Mouse (Mus musculus) limb, embryonic 14.5 days (tissue): ENCODE data around the gene H2al1h. TPM values are rescaled to one million over a fixed set of nuclear protein-coding genes. Genes with fewer than 3 reads are reported as not detected.

Experiments used
- ATAC-seq: fragments of 200-750 bp; cut with Nextera tagmentation; 2 replicates; pipeline ENCODE4 v1.8.0; 2017; ENCODE audit warnings: low read depth, moderate number of reproducible peaks, moderate TSS enrichment; ENCODE audit not compliant: low FRiP score
- DNase-seq: peaks from one replicate; pipeline ENCODE4 v3.0.0-alpha.2; 2015; ENCODE audit warnings: low spot score
- H3K27ac ChIP-seq: fragments of 300-500 bp; sonication (generic); replicated peaks from 2 replicates; pipeline ENCODE4 v1.5.1; 2014; ENCODE audit warnings: low read depth, mild to moderate bottlenecking, low read length, moderate library complexity, mixed read lengths
- H3K27me3 ChIP-seq: fragments of 300-500 bp; sonication (generic); 2 replicates; pipeline ENCODE4 v1.6.1; 2014; ENCODE audit warnings: low read length, mixed read lengths; ENCODE audit not compliant: control insufficient read depth, insufficient read depth
- H3K36me3 ChIP-seq: fragments of 300-500 bp; sonication (generic); 2 replicates; pipeline ENCODE4 v1.6.1; 2014; ENCODE audit warnings: mild to moderate bottlenecking, low read length, moderate library complexity, mixed read lengths; ENCODE audit not compliant: control insufficient read depth, insufficient read depth
- H3K4me1 ChIP-seq: fragments of 300-500 bp; sonication (generic); 2 replicates; pipeline ENCODE4 v1.6.1; 2014; ENCODE audit warnings: antibody characterized with exemption, low read length, mixed read lengths; ENCODE audit not compliant: control insufficient read depth, insufficient read depth
- H3K4me2 ChIP-seq: fragments of 300-500 bp; sonication (generic); replicated peaks from 2 replicates; pipeline ENCODE4 v1.6.1; 2014; ENCODE audit warnings: low read depth, mild to moderate bottlenecking, low read length, moderate library complexity; ENCODE audit not compliant: severe bottlenecking
- H3K4me3 ChIP-seq: fragments of 300-500 bp; sonication (generic); replicated peaks from 2 replicates; pipeline ENCODE4 v1.5.1; 2014; ENCODE audit warnings: low read length
- H3K9ac ChIP-seq: fragments of 300-500 bp; sonication (generic); 2 replicates; pipeline ENCODE4 v1.6.1; 2014; ENCODE audit warnings: mild to moderate bottlenecking, low read depth, low read length, moderate library complexity; ENCODE audit not compliant: severe bottlenecking
- H3K9me3 ChIP-seq: fragments of 300-500 bp; sonication (generic); 2 replicates; pipeline ENCODE4 v1.6.1; 2016; ENCODE audit warnings: low read length; ENCODE audit not compliant: control insufficient read depth
- POLR2A ChIP-seq: fragments of 200-500 bp; IDR thresholded peaks from 2 replicates; pipeline ENCODE4 v1.8.0; 2012; ENCODE audit warnings: inconsistent platforms, mild to moderate bottlenecking, moderate library complexity, borderline replicate concordance; ENCODE audit not compliant: insufficient read depth, insufficient read length; ENCODE audit errors: extremely low read depth
- WGBS: fragments of 180-500 bp; shearing (Covaris S2); extraction: QIAGEN DNeasy Blood & Tissue Kit; methylation state at CpG from one replicate; pipeline ENCODE4 v1.1.7; 2014; 5-methylcytosine and 5-hydroxymethylcytosine counted together
- polyA plus RNA-seq, 2 experiments: library from polyadenylated mRNA; depleted of rRNA in 1 of 2; stranded (reverse) in 1 of 2; unstranded in 1 of 2; fragments of >200 nt; fragmentation: Nextera tagmentation in 1 of 2; extraction: Ambion mirVana in 1 of 2; gene quantifications; 2 replicates each; pipeline versions ENCODE4 v1.2.1 to v1.2.3; 2012 to 2014

The H2al1h gene
- polyA plus RNA-seq, 2 experiments, result not detected

GRCm38 (mm10) chrX:11345762-11346161, 24.5 kb downstream of the H2al1h start:
- H3K9ac ChIP-seq, result no peak overlapping the region
- no peak for TF ChIP-seq POLR2A
- H3K36me3 ChIP-seq, result no peaks in the 10 kb centered on the region
- peaks cover 8% of the 10 kb centered on the region for H3K4me1 ChIP-seq
- DNase-seq (peak; percentile 71), ATAC-seq (peak; percentile 57)
- 38% methylated on average over 9 of the region's 9 CpGs for WGBS
- H3K9me3 ChIP-seq, result no peaks in the 10 kb centered on the region
- H3K4me2 ChIP-seq, result peak overlapping the region; percentile 28
- H3K27ac ChIP-seq, result 0 out of 2 replicates have a peak overlapping the region, but pooled peaks have one; percentile 19
- H3K27me3 ChIP-seq, result no peaks in the 10 kb centered on the region
- H3K4me3 ChIP-seq, result no peak overlapping the region

GRCm38 (mm10) chrX:11346756-11347155, 25.5 kb downstream of the H2al1h start:
- no peak for DNase-seq
- Histone ChIP-seq H3K9me3 (no peaks in the 10 kb centered on the region), H3K36me3 (no peaks in the 10 kb centered on the region), H3K4me1 (peaks cover 8% of the 10 kb centered on the region), H3K9ac (no peak overlapping the region), H3K4me3 (no peak overlapping the region), H3K27ac (no peak overlapping the region), H3K4me2 (no peak overlapping the region), H3K27me3 (no peaks in the 10 kb centered on the region)
- WGBS, result 81% methylated on average over 3 of the region's 3 CpGs
- no peak for TF ChIP-seq POLR2A
- no peak for ATAC-seq

DNA sequence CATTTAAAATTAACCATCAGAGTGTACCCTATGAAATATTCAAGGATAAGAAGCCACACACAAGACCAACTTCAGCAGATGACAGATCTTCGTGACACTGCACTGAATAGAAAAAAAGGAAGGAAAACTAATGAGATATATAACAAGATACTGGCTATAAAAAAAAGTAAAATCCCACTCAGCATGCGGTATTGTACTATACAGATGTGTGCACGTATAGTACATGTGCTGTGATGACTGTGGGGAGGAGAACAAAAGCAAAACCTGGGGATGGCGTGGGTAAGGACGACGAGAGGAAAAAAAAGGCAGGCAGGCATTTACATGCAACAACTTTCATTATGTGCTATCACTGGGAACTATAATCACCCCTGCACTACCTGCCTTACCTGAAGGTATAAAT, 39.5 kb downstream of the H2al1h start:
- H3K27ac ChIP-seq, result no peak overlapping the region
- TF ChIP-seq POLR2A, result no peak
- ATAC-seq, result no peak
- H3K4me1 ChIP-seq, result no peaks in the 10 kb centered on the region
- 74% methylated on average over 6 of the region's 6 CpGs for WGBS
- DNase-seq, result no peak
- no peaks in the 10 kb centered on the region for H3K36me3 ChIP-seq
- no peaks in the 10 kb centered on the region for H3K9me3 ChIP-seq
- no peak overlapping the region for H3K9ac ChIP-seq
- no peak overlapping the region for H3K4me2 ChIP-seq
- H3K4me3 ChIP-seq, result no peak overlapping the region
- H3K27me3 ChIP-seq, result no peaks in the 10 kb centered on the region

DNA sequence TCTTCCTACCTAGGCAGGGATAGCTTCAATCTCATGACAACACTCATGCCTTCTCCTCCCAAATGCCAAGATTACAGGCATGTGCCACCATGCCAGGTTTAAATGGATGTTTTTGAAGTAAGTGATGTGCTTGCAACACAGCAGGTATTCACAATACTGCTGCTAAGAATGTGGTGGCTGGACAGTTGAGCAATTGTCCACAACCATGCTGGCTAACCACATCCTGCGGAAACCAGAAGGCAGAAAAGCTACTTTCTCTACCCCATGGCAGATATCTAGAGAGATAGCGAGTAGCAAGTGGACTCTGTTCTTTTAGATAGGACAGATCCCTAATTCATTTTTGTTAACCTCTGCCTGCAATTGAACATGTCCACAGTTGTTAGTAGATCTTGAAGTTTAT, 40.0 kb downstream of the H2al1h start:
- Histone ChIP-seq H3K4me2 (no peak overlapping the region), H3K27me3 (no peaks in the 10 kb centered on the region), H3K4me1 (no peaks in the 10 kb centered on the region), H3K27ac (no peak overlapping the region), H3K9me3 (no peaks in the 10 kb centered on the region), H3K9ac (no peak overlapping the region), H3K4me3 (no peak overlapping the region), H3K36me3 (no peaks in the 10 kb centered on the region)
- TF ChIP-seq POLR2A, result no peak
- WGBS, result 88% methylated on average over 2 of the region's 2 CpGs
- DNase-seq (no peak), ATAC-seq (no peak)

GRCm38 (mm10) chrX:11363890-11364289, 42.6 kb downstream of the H2al1h start:
- ATAC-seq (no peak), DNase-seq (no peak)
- no peak overlapping the region for H3K27ac ChIP-seq
- no peaks in the 10 kb centered on the region for H3K4me1 ChIP-seq
- H3K4me2 ChIP-seq, result no peak overlapping the region
- WGBS, result 60% methylated on average over 6 of the region's 6 CpGs
- no peaks in the 10 kb centered on the region for H3K27me3 ChIP-seq
- TF ChIP-seq POLR2A, result no peak
- H3K4me3 ChIP-seq, result no peak overlapping the region
- no peaks in the 10 kb centered on the region for H3K36me3 ChIP-seq
- no peaks in the 10 kb centered on the region for H3K9me3 ChIP-seq
- H3K9ac ChIP-seq, result no peak overlapping the region

DNA sequence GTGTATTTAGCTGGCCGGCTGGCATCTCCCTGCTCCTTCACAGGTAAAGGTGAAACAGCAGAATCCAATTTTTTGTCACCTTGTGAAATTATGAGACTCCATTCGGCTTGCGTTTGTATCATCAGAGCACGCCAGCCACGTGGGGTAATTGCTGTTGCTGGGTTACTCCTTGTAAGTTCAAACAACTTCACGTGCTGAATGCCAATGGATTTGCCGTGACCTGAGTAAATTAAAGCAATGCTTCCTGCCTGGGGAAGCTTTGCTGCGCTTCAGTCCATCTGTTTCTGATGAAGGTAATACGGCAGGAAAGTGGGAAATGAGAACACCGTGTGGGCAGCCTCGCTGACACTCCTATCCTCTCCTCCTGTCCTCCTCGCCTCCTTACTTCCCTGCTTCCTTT, 43.9 kb downstream of the H2al1h start:
- Histone ChIP-seq H3K36me3 (no peaks in the 10 kb centered on the region), H3K27me3 (no peaks in the 10 kb centered on the region), H3K4me2 (no peak overlapping the region), H3K4me1 (no peaks in the 10 kb centered on the region), H3K9me3 (no peaks in the 10 kb centered on the region), H3K9ac (no peak overlapping the region), H3K4me3 (no peak overlapping the region), H3K27ac (no peak overlapping the region)
- ATAC-seq (no peak), DNase-seq (no peak)
- no peak for TF ChIP-seq POLR2A
- WGBS, result 36% methylated on average over 12 of the region's 12 CpGs

Other genes starting within 250 kb of the H2al1h start
- not detected in 2 replicates for gene H2al1a, start 22.2 kb upstream of the H2al1h start, polyA plus RNA-seq (2012; rRNA removed)
- gene H2al1a, start 22.2 kb upstream of the H2al1h start, polyA plus RNA-seq (2014; fragmentation: Nextera tagmentation; extraction: Ambion mirVana), result not detected in 2 replicates
- not detected in 2 replicates for gene H2al1b, start 19.1 kb upstream of the H2al1h start, polyA plus RNA-seq (2012; rRNA removed)
- not detected in 2 replicates for gene H2al1b, start 19.1 kb upstream of the H2al1h start, polyA plus RNA-seq (2014; fragmentation: Nextera tagmentation; extraction: Ambion mirVana)
- gene H2al1c, start 15.8 kb upstream of the H2al1h start, polyA plus RNA-seq (2012; rRNA removed), result not detected in 2 replicates
- not detected in 2 replicates for gene H2al1c, start 15.8 kb upstream of the H2al1h start, polyA plus RNA-seq (2014; fragmentation: Nextera tagmentation; extraction: Ambion mirVana)
- not detected in 2 replicates for gene H2al1d, start 12.7 kb upstream of the H2al1h start, polyA plus RNA-seq (2012; rRNA removed)
- not detected in 2 replicates for gene H2al1d, start 12.7 kb upstream of the H2al1h start, polyA plus RNA-seq (2014; fragmentation: Nextera tagmentation; extraction: Ambion mirVana)
- not detected in 2 replicates for gene H2al1e, start 9.6 kb upstream of the H2al1h start, polyA plus RNA-seq (2012; rRNA removed)
- gene H2al1e, start 9.6 kb upstream of the H2al1h start, polyA plus RNA-seq (2014; fragmentation: Nextera tagmentation; extraction: Ambion mirVana), result not detected in 2 replicates
- not detected in 2 replicates for gene H2al1f, start 6.3 kb upstream of the H2al1h start, polyA plus RNA-seq (2012; rRNA removed)
- gene H2al1f, start 6.3 kb upstream of the H2al1h start, polyA plus RNA-seq (2014; fragmentation: Nextera tagmentation; extraction: Ambion mirVana), result not detected in 2 replicates
- not detected in 2 replicates for gene H2al1g, start 3.2 kb upstream of the H2al1h start, polyA plus RNA-seq (2012; rRNA removed)
- gene H2al1g, start 3.2 kb upstream of the H2al1h start, polyA plus RNA-seq (2014; fragmentation: Nextera tagmentation; extraction: Ambion mirVana), result not detected in 2 replicates
- gene H2al1i, start 3.2 kb downstream of the H2al1h start, polyA plus RNA-seq (2012; rRNA removed), result not detected in 2 replicates
- not detected in 2 replicates for gene H2al1i, start 3.2 kb downstream of the H2al1h start, polyA plus RNA-seq (2014; fragmentation: Nextera tagmentation; extraction: Ambion mirVana)
- gene H2al1j, start 6.3 kb downstream of the H2al1h start, polyA plus RNA-seq (2012; rRNA removed), result not detected in 2 replicates
- not detected in 2 replicates for gene H2al1j, start 6.3 kb downstream of the H2al1h start, polyA plus RNA-seq (2014; fragmentation: Nextera tagmentation; extraction: Ambion mirVana)